Mouse (Mus musculus) liver, postnatal 0 days (tissue): Measurements from ENCODE around the gene Lipo1.
"Not testable (repeated sequence)": the region's sequence is repeated elsewhere in the genome, so short reads cannot be mapped to it uniquely, and the experiment has no call there.

Source experiments
- CTCF ChIP-seq: sonication (generic); IDR thresholded peaks from 2 replicates; pipeline ENCODE4 v1.5.1; 2016; ENCODE audit warnings: antibody characterized with exemption, low read depth
- EP300 ChIP-seq: IDR thresholded peaks from 2 replicates; pipeline ENCODE4 v1.6.1; 2016; ENCODE audit warnings: antibody characterized with exemption, low read depth, mild to moderate bottlenecking

GRCm38 (mm10) chr19:33751259-33751658 lies 36.0 kb downstream of the Lipo1 start, which contains the start of gene Lipo2:
- TF ChIP-seq EP300, CTCF: not testable (repeated sequence)
